Mouse (Mus musculus) cerebellum, adult 9-10 months (tissue): ENCODE measurements at regions not wholly inside any gene's neighbourhood (a gene's known extent, or its start where the extent isn't known, plus 50 kb on each side); places are given as distances from the start of the nearest gene placed in this dataset.

Experiments used
- DNase-seq: peaks from one replicate; pipeline ENCODE4 v3.0.0; 2022

DNA sequence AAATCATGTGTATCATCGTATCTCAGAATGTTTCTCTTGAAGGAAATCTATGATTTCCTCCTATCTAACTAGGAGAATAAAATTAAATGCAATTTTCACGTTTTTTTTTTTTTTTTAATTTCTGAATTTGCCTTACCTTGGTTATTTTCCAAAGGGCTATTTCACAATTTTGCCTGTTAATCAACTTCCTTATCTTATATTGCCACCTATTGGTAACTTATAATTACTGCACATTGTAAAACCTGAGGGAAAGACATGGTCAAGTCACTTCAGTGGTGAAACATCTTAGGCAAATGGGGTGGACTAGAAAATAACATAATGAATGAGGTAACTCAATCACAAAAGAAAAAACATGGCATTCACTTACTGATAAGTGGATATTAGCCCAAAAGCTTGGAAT lies 232.0 kb downstream of the Nap1l3 start:
- peak; percentile 3 for DNase-seq
